Mouse (Mus musculus) lung, postnatal 14 days (tissue): ENCODE measurements around the gene Kctd2.
A peak's percentile ranks its signal among the peaks of the same experiment; 100 is the strongest.
"Not testable (repeated sequence)": the region's sequence is repeated elsewhere in the genome, so short reads cannot be mapped to it uniquely, and the experiment has no call there.

Experiments
- DNase-seq: peaks from one replicate; pipeline ENCODE4 v3.0.0; 2021

Gene Kctd2

GRCm38 (mm10) chr11:115419531-115420237 lies at the start of gene Kctd2, which contains the start of gene Atp5h:
TSS of gene Kctd2 (plus strand) at chr11:115420128.
TSS of gene Atp5h (minus strand) at chr11:115419962.
- DNase-seq: peak; percentile 95

- DNase-seq: no peak
These were observed 49.6 kb upstream of the Kctd2 start for GRCm38 (mm10) chr11:115370368-115370767.

GRCm38 (mm10) chr11:115371354-115371753 lies 48.6 kb upstream of the Kctd2 start:
- DNase-seq: no peak

- DNase-seq: no peak
These were observed 47.9 kb upstream of the Kctd2 start for GRCm38 (mm10) chr11:115372015-115372414.

- no peak for DNase-seq
These were observed 47.2 kb upstream of the Kctd2 start for GRCm38 (mm10) chr11:115372737-115373136.

- DNase-seq: peak; percentile 73
These were observed 45.9 kb upstream of the Kctd2 start for GRCm38 (mm10) chr11:115373805-115374694.

GRCm38 (mm10) chr11:115374695-115375425 lies 45.1 kb upstream of the Kctd2 start:
- no peak for DNase-seq

- no peak for DNase-seq
These were observed 43.2 kb upstream of the Kctd2 start for GRCm38 (mm10) chr11:115376722-115377121.

- no peak for DNase-seq
These were observed 42.7 kb upstream of the Kctd2 start for GRCm38 (mm10) chr11:115377254-115377653.

- DNase-seq: no peak
These were observed 42.1 kb upstream of the Kctd2 start for GRCm38 (mm10) chr11:115377854-115378253.

- no peak for DNase-seq
These were observed 38.7 kb upstream of the Kctd2 start for GRCm38 (mm10) chr11:115381276-115381675.

- DNase-seq: peak; percentile 91
These were observed 38.0 kb upstream of the Kctd2 start, which contains the start of gene Cdr2l for GRCm38 (mm10) chr11:115381743-115382539. TSS of gene Cdr2l (plus strand) at chr11:115381916.

GRCm38 (mm10) chr11:115382891-115383290 lies 37.0 kb upstream of the Kctd2 start:
- DNase-seq: no peak

GRCm38 (mm10) chr11:115383701-115384474 lies 36.0 kb upstream of the Kctd2 start:
- DNase-seq: no peak

- DNase-seq: no peak
These were observed 35.3 kb upstream of the Kctd2 start for GRCm38 (mm10) chr11:115384587-115384986.

- not testable (repeated sequence) for DNase-seq
These were observed 33.1 kb upstream of the Kctd2 start for GRCm38 (mm10) chr11:115386859-115387258.

- no peak for DNase-seq
These were observed 28.6 kb upstream of the Kctd2 start for GRCm38 (mm10) chr11:115391358-115391757.

- DNase-seq: no peak
These were observed 26.1 kb upstream of the Kctd2 start for GRCm38 (mm10) chr11:115393721-115394325.

GRCm38 (mm10) chr11:115398085-115398484 lies 21.8 kb upstream of the Kctd2 start:
- DNase-seq: peak; percentile 54

GRCm38 (mm10) chr11:115400126-115400525 lies 19.8 kb upstream of the Kctd2 start:
- no peak for DNase-seq
